Mouse (Mus musculus) MEL (cell line): ENCODE data around the gene Ddit4. TPM values are rescaled to one million over a fixed set of nuclear protein-coding genes. Genes with fewer than 3 reads are reported as not detected.
A peak's percentile ranks its signal among the peaks of the same experiment; 100 is the strongest.

Experiments used
- DNase-seq: peaks from one replicate; pipeline ENCODE4 v3.0.0; 2011; ENCODE audit warnings: low read depth, low spot score
- H3K27ac ChIP-seq: 2 replicates; pipeline ENCODE4 v1.5.1; 2012; ENCODE audit warnings: low read depth, mild to moderate bottlenecking, control low read depth, low read length, moderate library complexity; ENCODE audit not compliant: control insufficient read depth
- H3K27me3 ChIP-seq, 2 experiments: fragments of 150-350 bp in 1 of 2; sonication (generic) in 1 of 2; 2 replicates each; pipeline ENCODE4 v1.6.1; 2012; ENCODE audit warnings: low read length in 2 of 2, mild to moderate bottlenecking in 2 of 2, improper control_type of control experiment in 1 of 2, moderate library complexity in 1 of 2; ENCODE audit not compliant: insufficient read depth in 2 of 2, control insufficient read depth in 1 of 2
- H3K36me3 ChIP-seq, 2 experiments: 2 replicates each; pipeline ENCODE4 v1.6.1; 2012 to 2014; ENCODE audit warnings: low read length in 2 of 2, improper control_type of control experiment in 1 of 2, inconsistent platforms in 1 of 2, mild to moderate bottlenecking in 1 of 2; ENCODE audit not compliant: insufficient read depth in 2 of 2, control insufficient read depth in 1 of 2
- H3K4me1 ChIP-seq, 2 experiments: fragments of 150-350 bp in 1 of 2; sonication (generic) in 1 of 2; 2 replicates each; pipeline ENCODE4 v1.6.1; 2012; ENCODE audit warnings: low read length in 2 of 2, improper control_type of control experiment in 1 of 2, mild to moderate bottlenecking in 1 of 2; ENCODE audit not compliant: insufficient read depth in 2 of 2, control insufficient read depth in 1 of 2
- H3K4me3 ChIP-seq, 2 experiments: fragments of 150-350 bp in 1 of 2; sonication (generic) in 1 of 2; 2 replicates each; pipeline ENCODE4 v1.5.1; 2012; ENCODE audit warnings: low read depth in 2 of 2, low read length in 2 of 2, mild to moderate bottlenecking in 2 of 2, moderate library complexity in 2 of 2, control low read depth in 1 of 2, improper control_type of control experiment in 1 of 2; ENCODE audit not compliant: control insufficient read depth in 1 of 2, insufficient read depth in 1 of 2
- H3K79me2 ChIP-seq: 2 replicates; pipeline ENCODE4 v1.6.1; 2012; ENCODE audit warnings: mild to moderate bottlenecking, low read length, moderate library complexity; ENCODE audit not compliant: control insufficient read depth, poor library complexity, insufficient read depth
- H3K9ac ChIP-seq: 2 replicates; pipeline ENCODE4 v1.6.1; 2012; ENCODE audit warnings: low read depth, mild to moderate bottlenecking, control low read depth, low read length, moderate library complexity; ENCODE audit not compliant: control insufficient read depth, poor library complexity, severe bottlenecking
- H3K9me3 ChIP-seq: fragments of 150-350 bp; sonication (generic); replicated peaks from 2 replicates; pipeline ENCODE4 v1.6.1; 2012; ENCODE audit warnings: mild to moderate bottlenecking, low read length, improper control_type of control experiment, moderate library complexity; ENCODE audit not compliant: insufficient read depth
- EP300 ChIP-seq, 2 experiments: IDR thresholded peaks; 2 replicates each; pipeline ENCODE4 v1.6.1; 2011; ENCODE audit warnings: improper control_type of control experiment in 2 of 2, low read length in 2 of 2, low read depth in 1 of 2, mild to moderate bottlenecking in 1 of 2
- ETS1 ChIP-seq: IDR thresholded peaks from 2 replicates; pipeline ENCODE4 v1.6.1; 2012; ENCODE audit warnings: low read depth, mild to moderate bottlenecking, inconsistent platforms, low read length, improper control_type of control experiment, moderate library complexity
- GABPA ChIP-seq: IDR thresholded peaks from 2 replicates; pipeline ENCODE4 v1.6.1; 2012; ENCODE audit warnings: low read depth, mild to moderate bottlenecking, inconsistent platforms, low read length, improper control_type of control experiment, moderate library complexity
- GATA1 ChIP-seq: IDR thresholded peaks from 2 replicates; pipeline ENCODE4 v1.6.1; 2011; ENCODE audit warnings: low read depth, low read length, improper control_type of control experiment
- HCFC1 ChIP-seq: IDR thresholded peaks from 2 replicates; pipeline ENCODE4 v1.6.1; 2012; ENCODE audit warnings: low read depth, mild to moderate bottlenecking, inconsistent platforms, low read length, improper control_type of control experiment, moderate library complexity
- KAT2A ChIP-seq: conservative IDR thresholded peaks from 2 replicates; pipeline ENCODE4 v1.6.1; 2012; ENCODE audit warnings: low read depth, low read length, improper control_type of control experiment, inconsistent platforms
- MAZ ChIP-seq: IDR thresholded peaks from 2 replicates; pipeline ENCODE4 v1.6.1; 2012; ENCODE audit warnings: low read depth, mild to moderate bottlenecking, inconsistent platforms, low read length, improper control_type of control experiment
- MXI1 ChIP-seq: IDR thresholded peaks from 2 replicates; pipeline ENCODE4 v1.6.1; 2011; ENCODE audit warnings: mild to moderate bottlenecking, low read depth, low read length, improper control_type of control experiment
- MYC ChIP-seq: IDR thresholded peaks from 2 replicates; pipeline ENCODE4 v1.6.1; 2011; ENCODE audit warnings: low read depth, mild to moderate bottlenecking, low read length, improper control_type of control experiment, moderate library complexity
- NRF1 ChIP-seq: IDR thresholded peaks from 2 replicates; pipeline ENCODE4 v1.6.1; 2014; ENCODE audit warnings: low read depth, mild to moderate bottlenecking, inconsistent platforms, low read length, improper control_type of control experiment, moderate library complexity; ENCODE audit not compliant: poor library complexity, insufficient read depth, severe bottlenecking
- POLR2AphosphoS2 ChIP-seq: IDR thresholded peaks from 2 replicates; pipeline ENCODE4 v1.6.1; 2011; ENCODE audit warnings: low read length, improper control_type of control experiment
- SIN3A ChIP-seq: IDR thresholded peaks from 2 replicates; pipeline ENCODE4 v1.6.1; 2012; ENCODE audit warnings: low read length, improper control_type of control experiment, inconsistent platforms
- TCF12 ChIP-seq: IDR thresholded peaks from 2 replicates; pipeline ENCODE4 v1.6.1; 2014; ENCODE audit warnings: low read depth, mild to moderate bottlenecking, inconsistent platforms, low read length, improper control_type of control experiment, moderate library complexity
- USF1 ChIP-seq: IDR thresholded peaks from 2 replicates; pipeline ENCODE4 v1.6.1; 2014; ENCODE audit warnings: low read depth, mild to moderate bottlenecking, inconsistent platforms, low read length, improper control_type of control experiment, moderate library complexity
- USF2 ChIP-seq, 2 experiments: IDR thresholded peaks; 2 replicates each; pipeline ENCODE4 v1.6.1; 2011 to 2012; ENCODE audit warnings: improper control_type of control experiment in 2 of 2, low read length in 2 of 2, borderline replicate concordance in 1 of 2, inconsistent platforms in 1 of 2, low read depth in 1 of 2, mild to moderate bottlenecking in 1 of 2; ENCODE audit not compliant: insufficient read depth in 1 of 2
- ZC3H11A ChIP-seq: IDR thresholded peaks from 2 replicates; pipeline ENCODE4 v1.6.1; 2012; ENCODE audit warnings: low read depth, mild to moderate bottlenecking, inconsistent platforms, low read length, improper control_type of control experiment
- ZNF384 ChIP-seq: IDR thresholded peaks from 2 replicates; pipeline ENCODE4 v1.6.1; 2012; ENCODE audit warnings: low read depth, mild to moderate bottlenecking, inconsistent platforms, low read length, improper control_type of control experiment
- polyA plus RNA-seq, 2 experiments: library from polyadenylated mRNA; stranded (reverse) in 1 of 2; unstranded in 1 of 2; fragments of >175 nt in 1 of 2; fragments of >200 nt in 1 of 2; gene quantifications; 2 replicates each; pipeline versions ENCODE4 v1.2.1 to v1.2.4; 2012; ENCODE audit warnings: low replicate concordance in 2 of 2, low read depth in 1 of 2; ENCODE audit not compliant: insufficient read length in 2 of 2, insufficient read depth in 1 of 2, missing spikeins in 1 of 2
- total RNA-seq: library from RNA; depleted of rRNA; stranded (reverse); fragments of 300-350 nt; gene quantifications from 2 replicates; pipeline ENCODE4 v1.2.3, GENCODE M21; 2012

Gene Ddit4
- total and polyA plus RNA-seq, 3 experiments: 2.6 to 11.6 TPM; not detected in 1

GRCm38 (mm10) chr10:59952781-59953563 lies 1.3 kb upstream of the Ddit4 start:
- Histone ChIP-seq H3K4me3 (peak overlapping the region; percentile 88 to 93), H3K4me1 (peaks cover 12 to 26% of the 10 kb centered on the region in 2 experiments), H3K27me3 (peaks cover 0 to 6% of the 10 kb centered on the region in 2 experiments; a peak in 3 of 4 replicates), H3K79me2 (peaks cover 18% of the 10 kb centered on the region), H3K9ac (peak overlapping the region; percentile 96), H3K9me3 (no peaks in the 10 kb centered on the region), H3K27ac (peak overlapping the region; percentile 98), H3K36me3 (peaks cover 0 to 24% of the 10 kb centered on the region in 2 experiments; a peak in 2 of 4 replicates)
- TF ChIP-seq NRF1 (no peak), USF2 (IDR thresholded peaks at IDR 0.05; ENCODE audit: borderline replicate concordance in 1 of 2, insufficient read depth in 1 of 2, low read depth in 1 of 2, low read length in 2 of 2) (no peak), KAT2A (peak; percentile 51), SIN3A (peak; percentile 71), POLR2AphosphoS2 (0 out of 2 replicates have a peak, but pooled peaks have one; percentile 43), MYC (peak; percentile 36; the same call in 1 of the 2 replicates), EP300 (IDR thresholded peaks at IDR 0.05; ENCODE audit: low read depth in 1 of 2, low read length in 2 of 2) (no peak; a peak in 1 of 4 replicates), MAZ (no peak), TCF12 (0 out of 2 replicates have a peak, but pooled peaks have one; percentile 5), MXI1 (peak; percentile 43; the same call in 1 of the 2 replicates), USF1 (peak; percentile 47; the same call in 1 of the 2 replicates), ETS1 (peak; percentile 72), ZC3H11A (no peak), GATA1 (peak; percentile 43; the same call in 1 of the 2 replicates), ZNF384 (peak; percentile 92), HCFC1 (peak; percentile 55; the same call in 1 of the 2 replicates), GABPA (no peak)
- DNase-seq: peak; percentile 88
